8 mouse cellular contexts compared by ENCODE assay signal in the genomic region with DNA sequence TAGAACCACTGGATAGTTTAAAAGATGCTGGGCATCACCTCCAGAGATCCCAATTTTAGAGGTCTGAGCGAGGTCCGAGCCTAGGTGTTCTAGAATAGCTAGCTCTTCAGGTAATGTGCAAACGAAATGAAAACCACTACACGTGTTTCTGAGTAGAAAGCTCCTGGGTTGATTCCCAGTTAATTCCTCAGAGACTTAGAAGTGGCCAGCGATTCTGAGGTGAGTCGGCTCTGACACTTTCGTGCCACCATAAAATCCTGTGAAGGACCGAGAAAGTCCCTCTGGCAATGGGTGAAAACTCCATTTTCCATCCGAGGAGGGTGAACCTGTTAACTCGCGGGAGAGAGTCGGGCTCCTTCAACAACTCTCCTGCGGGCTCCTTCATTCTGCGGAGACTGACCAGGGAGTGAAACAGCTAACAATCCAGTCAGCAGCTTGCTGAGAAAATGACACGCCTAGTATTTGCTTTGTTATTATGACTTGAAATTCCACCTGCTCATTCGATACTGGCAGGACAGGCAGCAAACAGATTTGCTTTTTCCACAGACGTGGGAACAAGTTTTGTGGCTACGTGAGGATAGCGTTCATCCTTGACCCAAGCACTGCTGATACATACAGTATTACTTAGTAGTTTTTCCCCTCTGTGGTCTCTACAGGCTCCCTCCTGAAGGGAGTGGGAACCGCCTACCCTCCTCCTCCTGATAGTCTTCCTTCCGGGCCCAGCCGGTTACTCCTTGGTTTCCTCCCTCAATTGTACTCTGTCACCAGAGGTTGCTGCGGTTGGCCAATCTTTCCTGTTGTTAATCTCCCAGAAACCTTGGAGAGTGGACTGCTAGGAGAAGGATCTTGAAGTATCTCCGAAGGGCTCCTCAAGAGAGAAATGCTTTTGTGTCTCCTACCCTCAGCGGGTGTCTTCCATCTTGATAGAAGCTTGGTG. TPM values are rescaled to one million over a fixed set of nuclear protein-coding genes. Genes with fewer than 3 reads are reported as not detected.
DNase-seq lines count a peak whose midpoint lies in the region; ATAC-seq and TF ChIP-seq lines count a peak whose summit lies in the region.

No protein-coding gene starts in this region.

- no peak for ATAC-seq in hindbrain, embryonic 11.5 days (ENCODE audit: low FRiP score)
- peak; percentile 36 for ATAC-seq in liver, embryonic 15.5 days (ENCODE audit: insufficient read depth)
- ATAC-seq in neural tube, embryonic 15.5 days (ENCODE audit: low FRiP score), result no peak

- peak overlapping the region; percentile 52 for H3K4me2 ChIP-seq in hindbrain, embryonic 11.5 days (replicated peaks; ENCODE audit: low read depth, low read length)
- H3K4me2 ChIP-seq in liver, embryonic 15.5 days, result peak overlapping the region; percentile 98
- peak overlapping the region; percentile 80 for H3K4me2 ChIP-seq in neural tube, embryonic 15.5 days

- no peaks in the 10 kb centered on the region for H3K27me3 ChIP-seq in MEL (ENCODE audit: control insufficient read depth in 1 of 2, insufficient read depth in 2 of 2, low read length in 2 of 2)
- H3K27me3 ChIP-seq in hindbrain, embryonic 11.5 days (ENCODE audit: control insufficient read depth, insufficient read depth, low read length), result peaks cover 14% of the 10 kb centered on the region; the same call in 1 of the 2 replicates
- no peaks in the 10 kb centered on the region for H3K27me3 ChIP-seq in liver, embryonic 15.5 days
- H3K27me3 ChIP-seq in neural tube, embryonic 15.5 days (replicated peaks), result peaks cover 10% of the 10 kb centered on the region; the same call in 1 of the 2 replicates

- peak; percentile 42 to 51; a peak in 3 of 4 replicates for TF ChIP-seq EP300 in MEL (IDR thresholded peaks at IDR 0.05; ENCODE audit: low read depth in 1 of 2, low read length in 2 of 2)

- peaks cover 0 to 14% of the 10 kb centered on the region in 2 experiments; a peak in 2 of 4 replicates for H3K36me3 ChIP-seq in MEL (ENCODE audit: control insufficient read depth in 1 of 2, insufficient read depth in 2 of 2, low read length in 2 of 2)
- H3K36me3 ChIP-seq in hindbrain, embryonic 11.5 days (ENCODE audit: control insufficient read depth, insufficient read depth, low read length), result no peaks in the 10 kb centered on the region
- H3K36me3 ChIP-seq in liver, embryonic 15.5 days (replicated peaks), result no peaks in the 10 kb centered on the region
- no peaks in the 10 kb centered on the region for H3K36me3 ChIP-seq in neural tube, embryonic 15.5 days

- TF ChIP-seq RAD21 in MEL (IDR thresholded peaks at IDR 0.05; ENCODE audit: low read depth, low read length), result no peak

- WGBS in hindbrain, embryonic 11.5 days, result 20% methylated on average over 25 of the region's 25 CpGs
- 3% methylated on average over 25 of the region's 25 CpGs for WGBS in liver, embryonic 15.5 days (ENCODE audit: insufficient replicate concordance)
- WGBS in neural tube, embryonic 15.5 days, result 16% methylated on average over 25 of the region's 25 CpGs

- peaks cover 9 to 21% of the 10 kb centered on the region in 2 experiments for H3K4me1 ChIP-seq in MEL (ENCODE audit: control insufficient read depth in 1 of 2, insufficient read depth in 2 of 2, low read length in 2 of 2)
- no peaks in the 10 kb centered on the region for H3K4me1 ChIP-seq in cortical plate, adult 2 months (ENCODE audit: control insufficient read depth, insufficient read depth, low read length)
- H3K4me1 ChIP-seq in hindbrain, embryonic 11.5 days (replicated peaks; ENCODE audit: control insufficient read depth, insufficient read depth, low read length), result no peaks in the 10 kb centered on the region
- H3K4me1 ChIP-seq in liver, embryonic 15.5 days (replicated peaks), result peaks cover 52% of the 10 kb centered on the region
- H3K4me1 ChIP-seq in neural tube, embryonic 15.5 days, result peaks cover 23% of the 10 kb centered on the region

- H3K9ac ChIP-seq in MEL (ENCODE audit: control insufficient read depth, low read depth, low read length, poor library complexity, severe bottlenecking), result peak overlapping the region; percentile 65
- no peak overlapping the region; the same call in 1 of the 2 replicates for H3K9ac ChIP-seq in hindbrain, embryonic 11.5 days (ENCODE audit: low read depth, low read length)
- H3K9ac ChIP-seq in liver, embryonic 15.5 days, result peak overlapping the region; percentile 71
- peak overlapping the region; percentile 76 for H3K9ac ChIP-seq in neural tube, embryonic 15.5 days (replicated peaks)

- TF ChIP-seq POLR2A in MEL (IDR thresholded peaks at IDR 0.05; ENCODE audit: control insufficient read depth in 1 of 2, insufficient read depth in 1 of 2, low read depth in 1 of 2, low read length in 2 of 2, poor library complexity in 1 of 2), result peak; percentile 15 to 56; a peak in 1 of 4 replicates
- no peak for TF ChIP-seq POLR2A in cortical plate, adult 2 months (IDR thresholded peaks at IDR 0.05; ENCODE audit: extremely low read depth, insufficient read depth, low read length)

- no peaks in the 10 kb centered on the region for H3K9me3 ChIP-seq in MEL (replicated peaks; ENCODE audit: insufficient read depth, low read length)
- no peaks in the 10 kb centered on the region for H3K9me3 ChIP-seq in hindbrain, embryonic 11.5 days (ENCODE audit: control insufficient read depth, low read length)
- no peaks in the 10 kb centered on the region for H3K9me3 ChIP-seq in liver, embryonic 15.5 days (replicated peaks)
- H3K9me3 ChIP-seq in neural tube, embryonic 15.5 days (replicated peaks), result no peaks in the 10 kb centered on the region

- H3K27ac ChIP-seq in MEL (ENCODE audit: control insufficient read depth, low read depth, low read length), result peak overlapping the region; percentile 77
- no peak overlapping the region for H3K27ac ChIP-seq in cortical plate, adult 2 months (ENCODE audit: insufficient read depth, low read length)
- H3K27ac ChIP-seq in hindbrain, embryonic 11.5 days (ENCODE audit: low read depth, low read length), result no peak overlapping the region
- H3K27ac ChIP-seq in liver, embryonic 15.5 days (replicated peaks), result peak overlapping the region; percentile 65
- H3K27ac ChIP-seq in neural tube, embryonic 15.5 days (replicated peaks), result no peak overlapping the region

- no peak for TF ChIP-seq CTCF in MEL (IDR thresholded peaks at IDR 0.05 in 2 of 3, conservative IDR thresholded peaks at IDR 0.05 in 1 of 3; ENCODE audit: control insufficient read depth in 1 of 3, insufficient read depth in 1 of 3, low read depth in 2 of 3, low read length in 3 of 3, poor library complexity in 1 of 3, severe bottlenecking in 1 of 3)
- TF ChIP-seq CTCF in cortical plate, adult 2 months (IDR thresholded peaks at IDR 0.05; ENCODE audit: extremely low read depth, insufficient read depth, low read length), result no peak

- peak; percentile 76 for DNase-seq in MEL (ENCODE audit: low read depth, low spot score)
- peak; percentile 21 for DNase-seq in hindbrain, embryonic 11.5 days (ENCODE audit: low spot score)
- no peak for DNase-seq in embryo, embryonic 9.5 days (ENCODE audit: extremely low spot score)
- DNase-seq in urinary bladder, postnatal 10 days (ENCODE audit: low spot score), result no peak
- no peak for DNase-seq in ovary, postnatal 10 days (ENCODE audit: low spot score)

- H3K79me2 ChIP-seq in MEL (ENCODE audit: control insufficient read depth, insufficient read depth, low read length, poor library complexity), result no peaks in the 10 kb centered on the region

- peak overlapping the region; percentile 45 to 78 for H3K4me3 ChIP-seq in MEL (ENCODE audit: control insufficient read depth in 1 of 2, insufficient read depth in 1 of 2, low read depth in 2 of 2, low read length in 2 of 2)
- H3K4me3 ChIP-seq in cortical plate, adult 2 months (ENCODE audit: insufficient read depth, low read length), result peak overlapping the region; percentile 67
- peak overlapping the region; percentile 36; the same call in 1 of the 2 replicates for H3K4me3 ChIP-seq in hindbrain, embryonic 11.5 days (ENCODE audit: low read depth, low read length)
- H3K4me3 ChIP-seq in liver, embryonic 15.5 days (replicated peaks), result peak overlapping the region; percentile 70
- H3K4me3 ChIP-seq in neural tube, embryonic 15.5 days (replicated peaks), result peak overlapping the region; percentile 63

RNA-seq across cellular contexts. Expression of gene 2310034G01Rik, which starts 7.5 kb away (rescaled TPM):
- 0.50 and 0.78 TPM in 2 replicates for total RNA-seq in MEL (2012; rRNA removed)
- under 1 TPM in 1 of 2 experiments, not detected in 1; 0.95 TPM for polyA plus RNA-seq in MEL (2012; ENCODE audit: insufficient read depth in 1 of 2, insufficient read length in 2 of 2, low read depth in 1 of 2, low replicate concordance in 2 of 2, missing spikeins in 1 of 2)
- polyA plus RNA-seq in cortical plate, adult 2 months (2012; rRNA removed), result 1.7 and 2.4 TPM in 2 replicates
- polyA plus RNA-seq in hindbrain, embryonic 11.5 days (2014; fragmentation: Nextera tagmentation; extraction: Ambion mirVana), result 1.7 TPM in 2 replicates
- polyA plus RNA-seq in liver, embryonic 15.5 days (2015; fragmentation: Nextera tagmentation; extraction: Ambion mirVana), result 0.22 and 0.46 TPM in 2 replicates
- 2.4 and 2.7 TPM in 2 replicates for polyA plus RNA-seq in neural tube, embryonic 15.5 days (2015; fragmentation: Nextera tagmentation; extraction: Ambion mirVana)

RNA-seq across cellular contexts. Expression of gene Mfsd13a, which starts 16.7 kb away (rescaled TPM):
- 4.7 and 5.5 TPM in 2 replicates for total RNA-seq in MEL (2012; rRNA removed)
- polyA plus RNA-seq in MEL (2012; ENCODE audit: insufficient read depth in 1 of 2, insufficient read length in 2 of 2, low read depth in 1 of 2, low replicate concordance in 2 of 2, missing spikeins in 1 of 2), result 10 to 100 TPM in 1 of 2 experiments, not detected in 1; 45.9 TPM
- polyA plus RNA-seq in cortical plate, adult 2 months (2012; rRNA removed), result 35.9 and 40.5 TPM in 2 replicates
- 4.4 and 6.9 TPM in 2 replicates for polyA plus RNA-seq in hindbrain, embryonic 11.5 days (2014; fragmentation: Nextera tagmentation; extraction: Ambion mirVana)
- 12.5 and 14.8 TPM in 2 replicates for polyA plus RNA-seq in liver, embryonic 15.5 days (2015; fragmentation: Nextera tagmentation; extraction: Ambion mirVana)
- 13.2 and 13.9 TPM in 2 replicates for polyA plus RNA-seq in neural tube, embryonic 15.5 days (2015; fragmentation: Nextera tagmentation; extraction: Ambion mirVana)

RNA-seq across cellular contexts. Expression of gene Cuedc2, which starts 19.1 kb away (rescaled TPM):
- 270 and 302 TPM in 2 replicates for total RNA-seq in MEL (2012; rRNA removed)
- 100 to 1,000 TPM; 251 to 297 TPM for polyA plus RNA-seq in MEL (2012; ENCODE audit: insufficient read depth in 1 of 2, insufficient read length in 2 of 2, low read depth in 1 of 2, low replicate concordance in 2 of 2, missing spikeins in 1 of 2)
- 233 and 235 TPM in 2 replicates for polyA plus RNA-seq in cortical plate, adult 2 months (2012; rRNA removed)
- polyA plus RNA-seq in hindbrain, embryonic 11.5 days (2014; fragmentation: Nextera tagmentation; extraction: Ambion mirVana), result 252 and 260 TPM in 2 replicates
- 73.0 and 82.8 TPM in 2 replicates for polyA plus RNA-seq in liver, embryonic 15.5 days (2015; fragmentation: Nextera tagmentation; extraction: Ambion mirVana)
- 322 and 350 TPM in 2 replicates for polyA plus RNA-seq in neural tube, embryonic 15.5 days (2015; fragmentation: Nextera tagmentation; extraction: Ambion mirVana)

RNA-seq across cellular contexts. Expression of gene Fbxl15, which starts 29.6 kb away (rescaled TPM):
- total RNA-seq in MEL (2012; rRNA removed), result 12.1 and 12.7 TPM in 2 replicates
- polyA plus RNA-seq in MEL (2012; ENCODE audit: insufficient read depth in 1 of 2, insufficient read length in 2 of 2, low read depth in 1 of 2, low replicate concordance in 2 of 2, missing spikeins in 1 of 2), result 10 to 100 TPM in 1 of 2 experiments, not detected in 1; 13.2 TPM
- 42.8 and 42.9 TPM in 2 replicates for polyA plus RNA-seq in cortical plate, adult 2 months (2012; rRNA removed)
- 26.3 and 27.1 TPM in 2 replicates for polyA plus RNA-seq in hindbrain, embryonic 11.5 days (2014; fragmentation: Nextera tagmentation; extraction: Ambion mirVana)
- 12.2 and 12.4 TPM in 2 replicates for polyA plus RNA-seq in liver, embryonic 15.5 days (2015; fragmentation: Nextera tagmentation; extraction: Ambion mirVana)
- polyA plus RNA-seq in neural tube, embryonic 15.5 days (2015; fragmentation: Nextera tagmentation; extraction: Ambion mirVana), result 44.0 and 52.3 TPM in 2 replicates

RNA-seq across cellular contexts. Expression of gene Psd, which starts 30.7 kb away (rescaled TPM):
- 1.9 and 4.5 TPM in 2 replicates for total RNA-seq in MEL (2012; rRNA removed)
- 10 to 100 TPM in 1 of 2 experiments, not detected in 1; 17.2 TPM for polyA plus RNA-seq in MEL (2012; ENCODE audit: insufficient read depth in 1 of 2, insufficient read length in 2 of 2, low read depth in 1 of 2, low replicate concordance in 2 of 2, missing spikeins in 1 of 2)
- 617 and 701 TPM in 2 replicates for polyA plus RNA-seq in cortical plate, adult 2 months (2012; rRNA removed)
- 10.0 and 11.9 TPM in 2 replicates for polyA plus RNA-seq in hindbrain, embryonic 11.5 days (2014; fragmentation: Nextera tagmentation; extraction: Ambion mirVana)
- polyA plus RNA-seq in liver, embryonic 15.5 days (2015; fragmentation: Nextera tagmentation; extraction: Ambion mirVana), result 5.0 and 5.7 TPM in 2 replicates
- 88.4 and 118 TPM in 2 replicates for polyA plus RNA-seq in neural tube, embryonic 15.5 days (2015; fragmentation: Nextera tagmentation; extraction: Ambion mirVana)

Comparison
In these comparisons a context has a peak if more than half of its experiments do, and no peak if none do; other contexts are left out.
1. DNase-seq: peak in MEL (single experiment) and hindbrain, embryonic 11.5 days (single experiment); none in embryo, embryonic 9.5 days (single experiment), urinary bladder, postnatal 10 days (single experiment) and ovary, postnatal 10 days (single experiment).
2. H3K27ac ChIP-seq: peak in MEL (single experiment) and liver, embryonic 15.5 days (single experiment); none in cortical plate, adult 2 months (single experiment), hindbrain, embryonic 11.5 days (single experiment) and neural tube, embryonic 15.5 days (single experiment).
3. Peak in every context shown above with its lines, with median percentiles within 50 percentile points of each other: H3K4me3 ChIP-seq and H3K4me2 ChIP-seq.